Mouse (Mus musculus) embryonic stem cell, embryonic (primary cell): ENCODE results near the gene Plekho2.

Experiments used
- CTCF ChIA-PET, 4 experiments: fragments of 300-600 bp in 2 of 4; fragments of 350-600 bp in 2 of 4; sonication (Branson Sonifier 250); formaldehyde crosslinking; loops; one replicate each; lab custom pipeline; 2022; ENCODE audit warnings: inconsistent platforms in 2 of 4; lab: Charles Lee
- POLR2A ChIA-PET, 4 experiments: fragments of 300-600 bp in 2 of 4; fragments of 350-600 bp in 2 of 4; sonication (Branson Sonifier 250); formaldehyde crosslinking; loops; one replicate each; lab custom pipeline; 2022; ENCODE audit warnings: antibody characterized with exemption in 4 of 4, inconsistent platforms in 1 of 4; lab: Charles Lee

Gene Plekho2

GRCm38 (mm10) chr9:65575393-65576196 is 4.2 kb downstream of the Plekho2 start:
- ChIA-PET CTCF (interaction anchor here in 2 of 4 experiments (0.7 to 3.1 kb wide), 8 partner anchors 12 to 344 kb away, joined by 3 to 10 read pairs (median 4); partner anchors contain the start of genes Ankdd1a (in 1 of the 2) and Mtfmt (in 1 of the 2)), POLR2A (interaction anchor here (0.6 to 2.5 kb wide), 10 partner anchors 12 to 251 kb away, joined by 3 to 10 read pairs (median 4); partner anchors contain the start of genes Ankdd1a (in 1 of the 4), Mtfmt (in 1 of the 4) and Pif1 (in 1 of the 4))

GRCm38 (mm10) chr9:65574513-65575392 is 5.1 kb downstream of the Plekho2 start:
- ChIA-PET POLR2A (interaction anchor here in 2 of 4 experiments (0.6 to 1.5 kb wide), 4 partner anchors 16 to 55 kb away, joined by 3 to 5 read pairs (median 4); partner anchors contain the start of gene Ankdd1a (in 1 of the 2)), CTCF (interaction anchor here in 1 of 4 experiments (0.7 to 1.9 kb wide), 3 partner anchors 11 to 27 kb away, joined by 3 to 7 read pairs (median 4); no protein-coding TSS in a partner anchor)

GRCm38 (mm10) chr9:65572837-65573236 is 7.0 kb downstream of the Plekho2 start:
- ChIA-PET POLR2A (no interaction called here), CTCF (no interaction called here)

- ChIA-PET POLR2A (interaction anchor here (0.5 to 1.8 kb wide), 4 partner anchors 10 to 233 kb away, joined by 4 to 6 read pairs (median 4); partner anchors contain the start of gene Plekho2 (in 1 of the 4)), CTCF (interaction anchor here in 1 of 4 experiments (0.5 kb wide), 1 partner anchor 270 kb away, joined by 3 read pairs; no protein-coding TSS in a partner anchor)
Measured at GRCm38 (mm10) chr9:65569491-65569971, 10.3 kb downstream of the Plekho2 start.

- ChIA-PET CTCF (no interaction called here), POLR2A (interaction anchor here in 2 of 4 experiments (1.7 to 1.8 kb wide), 2 partner anchors 8 to 11 kb away, joined by 5 to 6 read pairs; partner anchors contain the start of gene Plekho2 (in 1 of the 2))
Measured at GRCm38 (mm10) chr9:65568787-65569186, 11.1 kb downstream of the Plekho2 start.

- POLR2A ChIA-PET = interaction anchor here in 3 of 4 experiments (0.6 to 2.9 kb wide), 4 partner anchors 15 to 251 kb away, joined by 3 to 9 read pairs (median 4); partner anchors contain the start of gene Plekho2 (in 1 of the 3)
- CTCF ChIA-PET = interaction anchor here in 2 of 4 experiments (0.6 to 1.4 kb wide), 2 partner anchors 63 to 291 kb away, joined by 3 to 5 read pairs; no protein-coding TSS in a partner anchor
Measured at GRCm38 (mm10) chr9:65564698-65565097, 15.1 kb downstream of the Plekho2 start.

- CTCF ChIA-PET = interaction anchor here in 1 of 4 experiments (1.0 to 1.2 kb wide), 2 partner anchors 12 to 39 kb away, joined by 3 read pairs; no protein-coding TSS in a partner anchor
Measured at GRCm38 (mm10) chr9:65563073-65563472, 16.8 kb downstream of the Plekho2 start.

GRCm38 (mm10) chr9:65562081-65562506 is 17.7 kb downstream of the Plekho2 start:
- ChIA-PET POLR2A (interaction anchor here in 2 of 4 experiments (0.7 to 2.0 kb wide), 5 partner anchors 9 to 127 kb away, joined by 3 to 8 read pairs (median 3); partner anchors contain the start of gene Mtfmt (in 1 of the 2)), CTCF (interaction anchor here in 1 of 4 experiments (1.2 kb wide), 1 partner anchor 38 kb away, joined by 3 read pairs; no protein-coding TSS in a partner anchor)

More at GRCm38 (mm10) chr9:65563073-65563472, 16.8 kb downstream of the Plekho2 start:
- POLR2A ChIA-PET = interaction anchor here in 3 of 4 experiments (0.6 to 2.9 kb wide), 8 partner anchors 8 to 128 kb away, joined by 3 to 9 read pairs (median 4); partner anchors contain the start of genes Mtfmt (in 1 of the 3) and Plekho2 (in 1 of the 3)

- ChIA-PET CTCF (no interaction called here), POLR2A (interaction anchor here in 2 of 4 experiments (0.5 to 0.6 kb wide), 2 partner anchors 11 to 267 kb away, joined by 3 to 6 read pairs; partner anchors contain the start of gene Zfp609 (in 1 of the 2))
Measured at GRCm38 (mm10) chr9:65561016-65561415, 18.8 kb downstream of the Plekho2 start.

GRCm38 (mm10) chr9:65558806-65559205 is 21.0 kb downstream of the Plekho2 start:
- POLR2A ChIA-PET = interaction anchor here in 2 of 4 experiments (0.9 to 1.0 kb wide), 2 partner anchors 12 to 29 kb away, joined by 3 to 4 read pairs; no protein-coding TSS in a partner anchor
- CTCF ChIA-PET = interaction anchor here in 1 of 4 experiments (0.6 kb wide), 1 partner anchor 372 kb away, joined by 3 read pairs; no protein-coding TSS in a partner anchor

- POLR2A ChIA-PET = no interaction called here
Measured at GRCm38 (mm10) chr9:65556979-65557378, 22.9 kb downstream of the Plekho2 start.

GRCm38 (mm10) chr9:65556349-65556748 is 23.5 kb downstream of the Plekho2 start:
- ChIA-PET POLR2A (interaction anchor here in 1 of 4 experiments (1.7 kb wide), 1 partner anchor 10 kb away, joined by 9 read pairs; no protein-coding TSS in a partner anchor), CTCF (no interaction called here)

More at GRCm38 (mm10) chr9:65556979-65557378, 22.9 kb downstream of the Plekho2 start:
- CTCF ChIA-PET = interaction anchor here in 2 of 4 experiments (0.5 to 1.3 kb wide), 2 partner anchors 23 to 440 kb away, joined by 3 to 4 read pairs; partner anchors contain the start of gene Plekho2 (in 1 of the 2)

- ChIA-PET POLR2A (interaction anchor here in 2 of 4 experiments (0.7 to 1.7 kb wide), 3 partner anchors 8 to 78 kb away, joined by 3 to 9 read pairs (median 4); no protein-coding TSS in a partner anchor), CTCF (interaction anchor here in 1 of 4 experiments (0.6 kb wide), 1 partner anchor 13 kb away, joined by 4 read pairs; no protein-coding TSS in a partner anchor)
Measured at GRCm38 (mm10) chr9:65555621-65556020, 24.2 kb downstream of the Plekho2 start.

- CTCF ChIA-PET = interaction anchor here in 1 of 4 experiments (0.5 kb wide), 1 partner anchor 53 kb away, joined by 7 read pairs; no protein-coding TSS in a partner anchor
Measured at GRCm38 (mm10) chr9:65555001-65555405, 24.8 kb downstream of the Plekho2 start.

GRCm38 (mm10) chr9:65552711-65553110 is 27.1 kb downstream of the Plekho2 start:
- CTCF ChIA-PET = interaction anchor here in 1 of 4 experiments (1.2 kb wide), 1 partner anchor 191 kb away, joined by 5 read pairs; no protein-coding TSS in a partner anchor

More at GRCm38 (mm10) chr9:65555001-65555405, 24.8 kb downstream of the Plekho2 start:
- POLR2A ChIA-PET = interaction anchor here in 2 of 4 experiments (0.7 to 1.7 kb wide), 3 partner anchors 9 to 78 kb away, joined by 3 to 9 read pairs (median 4); no protein-coding TSS in a partner anchor

GRCm38 (mm10) chr9:65552141-65552540 is 27.7 kb downstream of the Plekho2 start:
- CTCF ChIA-PET = interaction anchor here in 1 of 4 experiments (1.2 kb wide), 1 partner anchor 191 kb away, joined by 5 read pairs; no protein-coding TSS in a partner anchor

More at GRCm38 (mm10) chr9:65552711-65553110, 27.1 kb downstream of the Plekho2 start:
- POLR2A ChIA-PET = interaction anchor here in 2 of 4 experiments (0.6 to 1.2 kb wide), 6 partner anchors 10 to 275 kb away, joined by 3 to 5 read pairs (median 3); no protein-coding TSS in a partner anchor

More at GRCm38 (mm10) chr9:65552141-65552540, 27.7 kb downstream of the Plekho2 start:
- POLR2A ChIA-PET = interaction anchor here in 2 of 4 experiments (0.6 to 2.6 kb wide), 6 partner anchors 13 to 276 kb away, joined by 3 to 5 read pairs (median 4); no protein-coding TSS in a partner anchor
